Mouse (Mus musculus) CH12.LX (cell line): ENCODE data around the gene Kcnh7.

Source experiments
- BHLHE40 ChIP-seq: IDR thresholded peaks from 2 replicates; pipeline ENCODE4 v1.6.1; 2011; ENCODE audit warnings: mild to moderate bottlenecking, low read depth, low read length, improper control_type of control experiment
- CTCF ChIP-seq, 2 experiments: IDR thresholded peaks in 1 of 2; conservative IDR thresholded peaks in 1 of 2; 2 replicates each; pipeline ENCODE4 v1.5.1; 2011 to 2012; ENCODE audit warnings: low read depth in 2 of 2, low read length in 2 of 2, improper control_type of control experiment in 1 of 2, inconsistent platforms in 1 of 2, mild to moderate bottlenecking in 1 of 2, moderate library complexity in 1 of 2
- EP300 ChIP-seq: IDR thresholded peaks from 2 replicates; pipeline ENCODE4 v1.6.1; 2011; ENCODE audit warnings: low read length, improper control_type of control experiment
- ETS1 ChIP-seq: conservative IDR thresholded peaks from 2 replicates; pipeline ENCODE4 v1.6.1; 2012; ENCODE audit warnings: low read depth, mild to moderate bottlenecking, inconsistent platforms, low read length, improper control_type of control experiment, moderate library complexity
- HCFC1 ChIP-seq: IDR thresholded peaks from 2 replicates; pipeline ENCODE4 v1.6.1; 2012; ENCODE audit warnings: low read depth, mild to moderate bottlenecking, inconsistent platforms, low read length, improper control_type of control experiment
- MEF2A ChIP-seq: IDR thresholded peaks from 2 replicates; pipeline ENCODE4 v1.6.1; 2014; ENCODE audit warnings: low read depth, mild to moderate bottlenecking, inconsistent platforms, low read length, improper control_type of control experiment, borderline replicate concordance
- MYC ChIP-seq: IDR thresholded peaks from 2 replicates; pipeline ENCODE4 v1.6.1; 2011; ENCODE audit warnings: low read depth, mild to moderate bottlenecking, improper control_type of control experiment, low read length
- POLR2A ChIP-seq: IDR thresholded peaks from 2 replicates; pipeline ENCODE4 v1.6.1; 2011; ENCODE audit warnings: low read depth, mild to moderate bottlenecking, improper control_type of control experiment, low read length
- POLR2AphosphoS2 ChIP-seq: IDR thresholded peaks from 2 replicates; pipeline ENCODE4 v1.6.1; 2011; ENCODE audit warnings: low read depth, low read length, improper control_type of control experiment
- SIN3A ChIP-seq: IDR thresholded peaks from 2 replicates; pipeline ENCODE4 v1.6.1; 2012; ENCODE audit warnings: low read length, improper control_type of control experiment, inconsistent platforms
- TCF12 ChIP-seq: IDR thresholded peaks from 2 replicates; pipeline ENCODE4 v1.6.1; 2014; ENCODE audit warnings: low read depth, mild to moderate bottlenecking, inconsistent platforms, low read length, improper control_type of control experiment
- UBTF ChIP-seq: IDR thresholded peaks from 2 replicates; pipeline ENCODE4 v1.6.1; 2012; ENCODE audit warnings: low read depth, mild to moderate bottlenecking, inconsistent platforms, low read length, improper control_type of control experiment, moderate library complexity
- USF1 ChIP-seq: IDR thresholded peaks from 2 replicates; pipeline ENCODE4 v1.6.1; 2014; ENCODE audit warnings: low read depth, mild to moderate bottlenecking, inconsistent platforms, low read length, improper control_type of control experiment
- USF2 ChIP-seq: conservative IDR thresholded peaks from 2 replicates; pipeline ENCODE4 v1.6.1; 2011; ENCODE audit warnings: low read depth, low read length, improper control_type of control experiment

DNA sequence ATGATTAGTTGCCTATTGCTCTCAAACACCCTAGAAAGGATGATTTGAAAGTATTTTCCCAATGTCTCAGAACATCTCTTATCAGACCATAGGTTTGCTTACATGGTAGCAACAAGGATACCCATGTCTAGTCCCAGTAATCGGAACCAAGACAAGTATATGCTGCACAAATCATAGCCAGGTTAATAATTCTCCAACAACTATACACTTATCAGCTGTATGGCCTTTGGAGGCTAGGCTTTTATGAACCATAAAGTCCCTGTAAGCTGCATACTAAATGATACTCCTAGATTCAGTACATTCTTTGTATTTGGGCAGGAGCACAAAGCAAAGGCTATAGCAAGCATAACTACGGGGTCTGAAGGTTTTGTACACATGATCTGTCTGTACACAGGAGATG lies 78.1 kb downstream of the Kcnh7 start:
- TF ChIP-seq POLR2A (no peak), MEF2A (no peak), ETS1 (no peak), CTCF (conservative IDR thresholded peaks at IDR 0.05 in 1 of 2, IDR thresholded peaks at IDR 0.05 in 1 of 2; ENCODE audit: low read depth in 2 of 2, low read length in 2 of 2) (no peak), TCF12 (no peak), HCFC1 (no peak), UBTF (no peak), EP300 (no peak), BHLHE40 (no peak), MYC (no peak), POLR2AphosphoS2 (no peak), USF1 (no peak), SIN3A (no peak), USF2 (no peak)
